Mouse (Mus musculus): ENCODE data around the gene Slc37a1. TPM values are rescaled to one million over a fixed set of nuclear protein-coding genes. Genes with fewer than 3 reads are reported as not detected.

The Slc37a1 gene
- total and polyA plus RNA-seq, 3 experiments: 1.9 to 6.6 (median 2.2) TPM

- Histone ChIP-seq H3K4me2 (ENCODE audit: insufficient read depth, low read depth, poor library complexity, severe bottlenecking) (no peak overlapping the region), H3K4me3 (replicated peaks in 1 of 3; ENCODE audit: low read depth in 2 of 3, low read length in 2 of 3, poor library complexity in 1 of 3) (no peak overlapping the region), H3K27ac (ENCODE audit: insufficient read depth, low read depth) (no peak overlapping the region), H3K27me3 (replicated peaks) (peaks cover 2% of the 10 kb centered on the region), H3K9ac (ENCODE audit: insufficient read depth, low read depth) (no peak overlapping the region), H3K9me3 (replicated peaks; ENCODE audit: low read length) (no peaks in the 10 kb centered on the region), H3K36me3 (replicated peaks in 1 of 2; ENCODE audit: control insufficient read depth in 1 of 2, insufficient read depth in 1 of 2, low read length in 1 of 2) (no peaks in the 10 kb centered on the region), H3K79me2 (replicated peaks; ENCODE audit: control insufficient read depth, extremely low read depth, insufficient read depth, poor library complexity, severe bottlenecking) (no peaks in the 10 kb centered on the region), H3K4me1 (ENCODE audit: control insufficient read depth in 1 of 2, insufficient read depth in 2 of 2) (peaks cover 0 to 16% of the 10 kb centered on the region in 2 experiments; a peak in 2 of 4 replicates)
- in situ Hi-C loops (cut with MboI; ENCODE audit: low pct_ligation_motif_present, low pct_unique_long_range_greater_than_20kb, low sequenced_read_pairs): loop anchor here (25.0 kb wide), 1 partner anchor 267 kb away; the partner anchor contains the start of gene Cbs
- DNase-seq (ENCODE audit: extremely low read depth): no peak
- no peak for TF ChIP-seq CHD1 (IDR thresholded peaks at IDR 0.05; ENCODE audit: low read depth, low read length)
- TF ChIP-seq MAFK (IDR thresholded peaks at IDR 0.05; ENCODE audit: insufficient replicate concordance, low read length): no peak
- TF ChIP-seq EP300 (IDR thresholded peaks at IDR 0.05; ENCODE audit: low read length): no peak
- TF ChIP-seq SIN3A (IDR thresholded peaks at IDR 0.05; ENCODE audit: low read length): no peak
- TF ChIP-seq GABPA (IDR thresholded peaks at IDR 0.05; ENCODE audit: insufficient replicate concordance, low read depth, low read length): no peak
- no peak for TF ChIP-seq IRF4 (IDR thresholded peaks at IDR 0.05; ENCODE audit: low read depth, low read length)
- no peak for TF ChIP-seq NRF1 (IDR thresholded peaks at IDR 0.05; ENCODE audit: low read depth, low read length)
- no peak for TF ChIP-seq HCFC1 (IDR thresholded peaks at IDR 0.05; ENCODE audit: low read depth, low read length)
- TF ChIP-seq BHLHE40 (IDR thresholded peaks at IDR 0.05; ENCODE audit: low read depth, low read length): no peak
- TF ChIP-seq NELFE (IDR thresholded peaks at IDR 0.05; ENCODE audit: low read depth, low read length): no peak
- no peak for TF ChIP-seq CTCF (conservative IDR thresholded peaks at IDR 0.05 in 1 of 2, IDR thresholded peaks at IDR 0.05 in 1 of 2; ENCODE audit: low read depth in 2 of 2, low read length in 2 of 2)
- no peak for TF ChIP-seq ETS1 (conservative IDR thresholded peaks at IDR 0.05; ENCODE audit: low read depth, low read length)
- TF ChIP-seq ZMIZ1 (IDR thresholded peaks at IDR 0.05; ENCODE audit: low read depth, low read length): no peak
- no peak for TF ChIP-seq ZC3H11A (IDR thresholded peaks at IDR 0.05; ENCODE audit: low read depth, low read length)
- TF ChIP-seq USF2 (conservative IDR thresholded peaks at IDR 0.05; ENCODE audit: low read depth, low read length): no peak
- dilution Hi-C loops (cut with MboI; ENCODE audit: extremely low pct_ligation_motif_present, extremely low pct_unique_long_range_greater_than_20kb, low sequenced_read_pairs): no loop called here
These were observed 83.6 kb downstream of the Slc37a1 start for GRCm38 (mm10) chr17:31370221-31370620.

DNA sequence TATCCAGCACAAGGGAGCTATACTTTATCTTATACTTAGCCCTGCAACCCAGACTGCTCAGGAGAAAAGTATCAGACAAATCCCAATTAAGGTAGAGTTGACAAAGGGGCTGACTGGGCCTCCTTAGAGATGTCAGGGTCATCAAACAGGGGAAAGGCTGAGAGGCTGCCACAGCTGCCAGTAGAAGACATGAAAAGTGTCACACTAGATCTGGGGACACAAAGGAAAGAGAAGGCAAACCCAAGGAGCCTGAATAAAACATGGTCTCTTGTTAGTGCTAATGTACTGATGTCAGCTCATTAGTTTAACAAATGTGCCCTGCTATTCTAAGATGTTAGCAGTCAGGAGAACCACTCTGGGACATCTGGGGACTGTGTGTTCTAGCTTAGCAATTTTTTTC, 84.3 kb downstream of the Slc37a1 start:
- peaks cover 0 to 11% of the 10 kb centered on the region in 2 experiments; a peak in 2 of 4 replicates for H3K4me1 ChIP-seq (ENCODE audit: control insufficient read depth in 1 of 2, insufficient read depth in 2 of 2)
- no peak overlapping the region for H3K4me3 ChIP-seq (replicated peaks in 1 of 3; ENCODE audit: low read depth in 2 of 3, low read length in 2 of 3, poor library complexity in 1 of 3)
- in situ Hi-C loops (cut with MboI; ENCODE audit: low pct_ligation_motif_present, low pct_unique_long_range_greater_than_20kb, low sequenced_read_pairs): loop anchor here (25.0 kb wide), 1 partner anchor 266 kb away; the partner anchor contains the start of gene Cbs
- H3K27ac ChIP-seq (ENCODE audit: insufficient read depth, low read depth): no peak overlapping the region
- no peaks in the 10 kb centered on the region for H3K9me3 ChIP-seq (replicated peaks; ENCODE audit: low read length)
- H3K79me2 ChIP-seq (replicated peaks; ENCODE audit: control insufficient read depth, extremely low read depth, insufficient read depth, poor library complexity, severe bottlenecking): no peaks in the 10 kb centered on the region
- TF ChIP-seq NRF1 (IDR thresholded peaks at IDR 0.05; ENCODE audit: low read depth, low read length) (no peak), GABPA (IDR thresholded peaks at IDR 0.05; ENCODE audit: insufficient replicate concordance, low read depth, low read length) (no peak), ZKSCAN1 (IDR thresholded peaks at IDR 0.05; ENCODE audit: borderline replicate concordance, low read depth, low read length) (no peak)
- H3K27me3 ChIP-seq (replicated peaks): peaks cover 4% of the 10 kb centered on the region
- H3K9ac ChIP-seq (ENCODE audit: insufficient read depth, low read depth): no peak overlapping the region
- dilution Hi-C loops (cut with MboI; ENCODE audit: extremely low pct_ligation_motif_present, extremely low pct_unique_long_range_greater_than_20kb, low sequenced_read_pairs): no loop called here
- no peak overlapping the region for H3K4me2 ChIP-seq (ENCODE audit: insufficient read depth, low read depth, poor library complexity, severe bottlenecking)
- H3K36me3 ChIP-seq (replicated peaks in 1 of 2; ENCODE audit: control insufficient read depth in 1 of 2, insufficient read depth in 1 of 2, low read length in 1 of 2): no peaks in the 10 kb centered on the region
- DNase-seq (ENCODE audit: extremely low read depth): no peak
